Mouse (Mus musculus): ENCODE data around the gene Ttc28.
A peak's percentile ranks its signal among the peaks of the same experiment; 100 is the strongest.

Ttc28 gene

GRCm38 (mm10) chr5:111098516-111099274 is 219.1 kb downstream of the Ttc28 start:
- no peak for DNase-seq (ENCODE audit: low spot score)

DNA sequence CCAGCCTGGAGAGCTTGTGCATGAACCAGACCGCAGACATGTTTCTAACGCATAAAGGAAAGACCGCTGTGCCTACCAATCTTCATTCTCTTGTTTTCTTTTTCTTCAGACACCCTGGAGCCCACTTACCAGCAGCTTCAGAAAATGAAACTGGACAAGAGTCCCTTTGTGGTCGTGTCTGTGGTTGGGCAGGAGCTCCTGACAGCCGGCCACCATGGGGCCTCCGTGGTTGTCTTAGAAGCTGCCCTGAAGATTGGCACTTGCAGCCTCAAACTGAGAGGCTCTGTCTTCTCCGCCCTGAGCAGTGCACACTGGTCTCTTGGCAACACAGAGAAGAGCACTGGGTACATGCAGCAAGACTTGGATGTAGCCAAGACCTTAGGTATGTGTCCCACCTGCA is 221.0 kb downstream of the Ttc28 start:
- DNase-seq (ENCODE audit: low spot score): no peak

DNA sequence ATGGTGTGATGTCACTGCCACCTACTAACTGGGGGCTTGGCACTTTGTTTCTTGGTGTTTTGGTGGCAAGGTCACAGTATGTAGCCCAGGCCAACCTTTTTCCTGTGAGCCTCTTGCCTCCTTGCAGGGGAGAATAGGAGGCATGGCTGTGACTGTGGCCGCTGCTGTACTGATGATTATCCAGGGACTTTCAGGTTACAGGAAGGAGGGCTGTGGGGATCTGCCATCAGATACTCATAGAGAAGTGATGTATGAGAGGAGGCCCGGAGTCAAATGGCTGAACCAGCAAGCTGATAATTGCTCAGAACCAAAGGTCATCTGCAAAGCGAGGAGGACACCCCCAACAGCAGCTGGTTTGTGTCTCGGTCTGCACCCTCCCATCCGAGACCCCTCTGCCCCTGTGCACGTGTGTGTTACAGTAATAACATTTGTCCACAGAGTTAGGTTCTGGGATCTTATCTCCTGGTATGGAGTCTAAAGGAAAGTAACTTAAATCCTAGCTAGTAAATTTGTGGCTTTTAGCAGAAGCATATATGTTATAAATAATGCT is 221.9 kb downstream of the Ttc28 start:
- DNase-seq (ENCODE audit: low spot score): no peak

- no peak for DNase-seq (ENCODE audit: low spot score)
Observed at GRCm38 (mm10) chr5:111104801-111105200, 225.2 kb downstream of the Ttc28 start.

DNA sequence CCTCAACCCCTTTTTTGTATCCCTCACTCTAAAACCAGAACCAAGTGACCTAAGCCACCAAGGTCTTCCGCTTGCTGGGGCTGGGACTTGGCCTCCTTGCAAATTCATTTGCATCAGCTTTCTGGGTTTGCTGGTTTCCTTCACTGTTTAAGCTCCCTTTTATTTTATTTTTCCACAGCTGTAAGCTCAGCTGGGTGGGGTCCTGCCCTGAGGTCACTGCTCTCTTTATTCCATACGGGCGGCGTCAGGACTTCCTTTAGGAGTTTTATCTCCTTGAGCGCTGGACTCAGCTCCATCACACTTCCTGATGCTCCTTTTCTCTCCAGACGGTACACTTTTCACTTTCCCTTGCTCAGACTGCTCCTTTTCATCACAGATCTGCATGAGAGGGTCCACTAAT is 231.8 kb downstream of the Ttc28 start:
- no peak for DNase-seq (ENCODE audit: low spot score)

- DNase-seq (ENCODE audit: low spot score): no peak
Observed at GRCm38 (mm10) chr5:111113183-111113582, 233.6 kb downstream of the Ttc28 start.

GRCm38 (mm10) chr5:111113694-111114375 is 234.2 kb downstream of the Ttc28 start:
- no peak for DNase-seq (ENCODE audit: low spot score)

- no peak for DNase-seq (ENCODE audit: low spot score)
Observed at GRCm38 (mm10) chr5:111114597-111114996, 235.0 kb downstream of the Ttc28 start.

DNA sequence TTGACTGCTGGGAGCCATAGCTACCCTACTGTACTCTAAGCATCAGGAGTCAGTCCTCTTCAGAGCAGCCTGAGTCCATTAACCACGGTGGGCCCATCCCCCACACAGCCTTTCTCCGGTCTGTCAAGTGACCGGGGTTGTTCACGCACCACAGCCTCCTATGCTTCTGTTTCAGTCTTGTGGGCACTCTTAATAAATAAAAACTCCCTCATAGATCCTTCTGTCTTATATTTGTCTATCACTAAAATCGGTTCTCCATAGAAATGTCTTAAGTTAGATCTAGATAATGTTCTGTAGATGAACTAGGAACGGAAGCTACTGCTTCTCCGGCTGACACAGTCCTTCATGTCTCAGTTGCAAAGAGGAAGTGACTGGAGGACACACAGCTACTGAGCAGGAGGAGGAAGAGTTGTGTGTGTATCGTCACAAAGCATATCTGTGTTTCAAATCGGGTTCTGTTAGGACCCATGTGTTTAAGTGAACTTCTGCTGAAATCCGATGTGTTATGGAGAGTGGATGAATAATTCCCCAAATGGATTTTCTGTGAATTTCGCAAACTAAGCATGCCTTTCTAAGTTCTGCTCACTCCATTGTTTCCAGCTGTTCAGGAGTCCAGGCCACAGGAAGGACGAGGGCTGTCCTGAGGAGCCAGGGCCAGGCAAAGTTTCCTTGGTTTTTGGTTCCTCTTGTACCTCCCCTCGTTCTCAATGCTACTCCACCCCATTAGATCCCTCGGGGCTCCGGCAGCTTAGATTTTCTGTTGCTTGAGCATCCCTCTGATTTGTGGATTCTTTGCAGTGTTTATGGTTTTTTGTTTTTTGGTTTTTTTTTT is 236.1 kb downstream of the Ttc28 start:
- DNase-seq (ENCODE audit: low spot score): peak; percentile 36

- DNase-seq (ENCODE audit: low spot score): peak; percentile 42
Observed at GRCm38 (mm10) chr5:111119805-111120204, 240.2 kb downstream of the Ttc28 start.

DNA sequence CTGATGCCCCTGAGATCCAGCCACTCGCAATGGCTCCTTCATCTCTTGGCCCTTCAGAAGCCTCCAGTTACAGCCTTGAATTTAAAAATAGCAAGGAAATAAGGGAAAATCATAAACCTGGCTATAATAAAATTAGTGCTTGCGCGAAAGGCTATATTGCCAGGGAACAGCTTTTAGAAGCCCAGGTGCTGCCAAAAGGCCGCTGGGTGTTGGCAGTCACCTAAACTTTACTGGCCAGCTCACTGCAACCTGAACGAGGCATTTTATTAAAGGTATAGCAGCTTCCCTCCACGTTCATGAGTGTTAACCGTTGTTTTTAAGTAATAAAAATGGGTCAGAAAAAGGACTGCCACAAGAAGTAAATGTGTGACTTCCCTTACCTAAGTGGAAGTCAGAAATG is 240.7 kb downstream of the Ttc28 start:
- no peak for DNase-seq (ENCODE audit: low spot score)

GRCm38 (mm10) chr5:111120705-111121420 is 241.3 kb downstream of the Ttc28 start:
- DNase-seq (ENCODE audit: low spot score): no peak

- no peak for DNase-seq (ENCODE audit: low spot score)
Observed at GRCm38 (mm10) chr5:111122332-111123049, 242.9 kb downstream of the Ttc28 start.

DNA sequence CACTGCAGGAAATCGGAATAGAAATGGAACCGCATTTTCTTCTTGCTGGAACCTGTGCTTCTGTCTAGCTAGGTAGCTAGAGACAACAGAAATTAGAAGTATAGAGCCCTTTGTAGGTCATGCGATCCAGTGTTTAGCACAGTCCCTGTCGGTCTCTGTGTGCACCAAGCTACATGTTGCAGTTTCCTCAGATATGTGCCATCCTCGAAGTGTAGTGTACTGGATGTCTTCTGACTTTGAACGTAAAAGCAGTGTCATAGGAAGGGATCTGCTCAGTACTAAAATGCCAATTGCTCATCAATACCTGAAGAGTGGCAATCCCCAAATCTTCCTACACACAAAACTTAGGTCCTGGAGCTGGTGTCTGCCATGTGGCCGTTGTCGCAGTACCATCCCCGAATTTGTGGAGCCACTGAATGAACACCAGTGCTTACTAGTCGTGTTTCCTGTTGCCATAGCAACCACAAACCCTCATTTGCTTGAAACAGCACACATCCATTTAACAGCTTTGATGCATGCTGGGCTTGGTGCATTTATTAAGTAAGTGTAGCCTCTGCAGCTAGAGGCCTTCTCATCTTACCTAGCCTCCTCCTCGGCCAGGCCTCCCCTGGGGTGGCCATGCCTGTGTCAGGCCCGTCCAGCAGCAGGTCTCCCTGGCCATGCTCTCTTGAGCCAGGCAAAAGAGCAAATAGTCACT is 243.6 kb downstream of the Ttc28 start:
- no peak for DNase-seq (ENCODE audit: low spot score)

GRCm38 (mm10) chr5:111124620-111125200 is 245.1 kb downstream of the Ttc28 start:
- DNase-seq (ENCODE audit: low spot score): no peak

DNA sequence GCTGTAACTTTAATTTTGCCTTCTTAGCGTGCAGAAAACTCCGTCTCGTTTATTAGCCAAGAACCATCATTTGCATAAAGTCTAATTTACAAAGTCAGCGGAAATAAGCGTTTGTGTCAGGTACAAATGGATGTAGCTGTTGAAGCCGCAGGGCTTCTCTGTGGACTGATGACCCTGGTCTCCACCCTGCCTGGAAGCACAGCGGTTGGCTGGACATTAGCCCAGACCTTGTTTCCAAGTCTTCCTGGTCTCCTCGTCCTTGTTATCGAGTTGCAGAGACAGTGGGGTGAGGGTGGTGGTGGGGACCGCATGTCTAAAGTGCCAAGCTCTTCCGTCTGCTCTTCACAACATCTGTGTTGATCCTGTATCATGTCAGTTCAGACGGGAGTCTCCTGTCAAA is 246.1 kb downstream of the Ttc28 start:
- no peak for DNase-seq (ENCODE audit: low spot score)

DNA sequence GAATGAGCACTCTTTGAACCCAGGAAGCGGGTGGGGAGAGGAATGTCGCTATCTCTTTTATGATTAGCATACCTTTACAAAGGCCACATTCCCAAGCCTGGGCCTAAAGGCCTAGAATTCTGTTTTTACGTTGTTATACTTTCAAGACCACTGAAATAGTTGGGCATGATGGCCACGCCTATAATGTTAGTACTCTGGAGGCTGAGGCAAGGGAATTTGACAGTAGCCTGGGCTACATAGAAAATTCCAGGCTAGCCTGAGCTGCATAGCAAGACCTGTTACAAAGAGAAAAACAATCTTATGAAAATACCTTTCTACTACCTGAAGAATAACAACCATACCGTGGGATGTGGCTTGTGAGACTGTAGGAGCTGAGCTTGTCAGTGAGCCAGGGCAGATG is 248.2 kb downstream of the Ttc28 start:
- DNase-seq (ENCODE audit: low spot score): no peak

DNA sequence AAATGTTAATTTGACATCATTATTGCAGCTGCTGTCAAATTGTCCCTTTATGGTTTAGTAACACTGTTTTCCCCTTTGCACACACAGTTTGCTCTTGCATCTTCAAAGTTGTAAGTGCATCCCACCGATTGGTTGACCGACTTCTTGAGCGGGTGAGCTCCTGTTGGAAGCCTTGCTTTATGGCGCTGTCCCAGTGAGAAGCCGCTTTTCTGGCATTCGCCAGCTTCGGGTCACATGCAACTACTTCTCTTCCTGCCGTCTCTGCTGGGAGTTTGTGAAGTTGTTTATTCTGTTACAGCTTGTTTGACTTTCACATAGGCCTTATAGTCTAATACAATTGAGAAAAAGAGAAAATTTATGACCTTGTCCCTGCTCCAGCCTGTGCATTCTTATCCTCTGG is 250.5 kb downstream of the Ttc28 start:
- DNase-seq (ENCODE audit: low spot score): no peak

DNA sequence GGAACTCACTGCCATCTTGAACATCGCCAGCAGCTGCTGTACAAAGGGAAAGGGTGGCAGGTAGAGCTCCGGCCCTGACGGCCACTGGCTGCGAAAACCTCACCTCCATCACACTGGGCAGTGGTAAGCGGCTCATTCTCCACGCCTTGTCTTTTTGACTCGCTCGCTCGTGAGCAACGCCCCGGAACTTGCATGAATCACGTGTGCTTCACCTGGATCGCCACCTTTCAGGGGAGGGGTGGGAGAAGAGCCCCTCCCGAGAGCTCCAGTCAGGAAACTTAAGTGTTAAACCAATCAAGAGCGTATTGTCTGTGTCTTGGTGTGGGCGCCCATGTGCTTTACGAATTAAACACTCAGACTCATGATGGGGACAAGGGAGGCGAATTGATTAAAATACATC is 252.0 kb downstream of the Ttc28 start:
- no peak for DNase-seq (ENCODE audit: low spot score)

- no peak for DNase-seq (ENCODE audit: low spot score)
Observed at GRCm38 (mm10) chr5:111133150-111133549, 253.5 kb downstream of the Ttc28 start.

Data from T-cell, adult 2 months (primary cell).